Mouse (Mus musculus) induced T-regulatory cell, adult 2 months (primary cell): Measurements from ENCODE around the gene Fbxo10.
"Not testable (repeated sequence)": the region's sequence is repeated elsewhere in the genome, so short reads cannot be mapped to it uniquely, and the experiment has no call there.

Experiments
- DNase-seq: peaks from one replicate; pipeline ENCODE4 v3.0.0-alpha.2; 2012; ENCODE audit warnings: low read depth

The Fbxo10 gene

GRCm38 (mm10) chr4:45084021-45084894 is at the start of gene Fbxo10:
Fbxo10 (minus strand) TSS chr4:45084604.
- DNase-seq, result peak; percentile 88

GRCm38 (mm10) chr4:45131021-45131420 is 46.6 kb upstream of the Fbxo10 start:
- DNase-seq, result no peak

GRCm38 (mm10) chr4:45121311-45121710 is 36.9 kb upstream of the Fbxo10 start:
- no peak for DNase-seq

DNA sequence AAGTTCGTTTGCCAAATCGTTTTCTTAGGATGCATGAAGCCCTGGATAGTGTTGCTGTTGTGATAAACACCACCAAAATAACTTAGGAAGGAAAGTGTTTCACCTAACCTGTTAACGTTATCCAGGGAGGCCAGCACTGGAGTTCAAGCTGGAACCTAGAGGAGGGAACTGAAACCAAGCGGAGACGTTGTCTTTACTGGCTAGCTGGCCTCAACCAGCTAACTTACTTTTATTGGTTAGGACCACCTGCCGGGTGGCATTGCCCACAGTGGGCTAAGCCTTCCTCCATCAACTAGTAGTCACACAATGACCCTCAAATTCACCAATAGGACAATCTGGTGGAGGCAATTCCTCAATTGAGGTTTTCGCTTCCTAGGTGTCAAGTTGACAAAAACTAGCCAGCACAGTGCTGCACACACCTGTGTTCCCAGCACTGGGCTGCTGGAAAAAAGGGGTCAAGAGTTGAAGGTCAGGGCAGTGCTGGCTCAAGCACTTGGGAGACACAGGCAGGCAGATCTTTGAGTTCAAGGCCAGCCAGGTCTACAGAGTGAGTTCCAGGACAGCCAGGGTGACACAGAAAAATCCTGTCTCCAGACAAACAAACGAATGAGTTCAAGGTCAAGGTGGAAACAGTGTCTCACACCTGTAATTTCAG is 24.2 kb upstream of the Fbxo10 start:
- no peak for DNase-seq

DNA sequence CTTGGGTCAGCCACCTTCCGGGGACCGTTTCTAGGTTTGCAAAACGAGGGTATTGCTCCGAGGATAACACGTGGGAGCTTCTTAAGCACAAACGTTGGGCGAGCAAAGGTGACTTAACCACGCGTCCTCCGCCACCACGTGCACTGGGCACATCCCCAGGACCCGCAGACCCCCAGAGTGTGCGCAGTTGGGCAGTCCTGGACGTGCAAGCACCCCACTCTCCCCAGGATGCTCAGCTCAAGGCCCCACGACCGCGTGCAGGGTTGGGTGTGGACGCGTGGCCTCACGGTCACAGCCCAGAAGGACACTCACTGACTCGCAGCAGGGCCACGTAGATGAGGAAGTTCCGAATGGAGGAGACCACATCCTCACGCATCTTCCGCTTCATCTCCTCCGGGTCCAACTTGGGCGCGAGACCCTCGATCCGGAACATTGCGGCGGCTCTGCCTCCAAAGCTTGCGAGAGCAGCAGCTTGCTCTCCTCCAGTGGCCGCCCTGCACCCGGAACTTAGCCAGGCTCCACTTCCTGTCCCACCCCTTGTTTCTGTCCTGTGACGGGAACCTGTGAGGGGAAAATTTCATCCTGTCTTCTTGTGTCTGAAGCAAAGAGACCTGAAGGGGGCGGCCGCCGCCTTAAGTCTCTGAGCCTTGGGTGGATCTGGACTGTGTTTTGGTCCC is 23.3 kb upstream of the Fbxo10 start, which contains the start of gene Tomm5:
Gene Tomm5, minus strand, starts transcription at position 514 of the 677 bp plus-strand sequence.
- peak; percentile 93 for DNase-seq

- DNase-seq, result no peak
These were observed 22.7 kb upstream of the Fbxo10 start for GRCm38 (mm10) chr4:45107066-45107465.

DNA sequence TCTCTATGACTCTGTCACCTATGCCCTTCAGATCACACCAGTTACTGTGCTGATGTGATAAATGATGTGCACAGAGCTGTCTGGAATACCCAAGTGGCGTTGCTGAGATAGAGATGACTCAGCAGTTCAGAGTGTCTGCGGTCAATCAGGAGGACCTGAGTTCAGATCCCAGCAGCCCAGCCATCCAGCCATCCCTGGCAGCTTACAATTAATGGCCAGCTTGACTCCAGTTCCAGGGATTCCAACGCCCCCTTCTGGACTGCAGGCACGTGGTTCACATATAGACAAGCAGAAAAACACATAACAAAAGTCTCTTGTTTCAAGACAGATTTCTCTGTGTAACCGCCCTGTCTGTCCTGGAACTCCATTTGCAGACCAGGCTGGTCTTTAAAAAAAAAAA is 22.0 kb upstream of the Fbxo10 start:
- peak; percentile 45 for DNase-seq

GRCm38 (mm10) chr4:45097198-45097872 is 12.9 kb upstream of the Fbxo10 start:
- peak; percentile 85 for DNase-seq

DNA sequence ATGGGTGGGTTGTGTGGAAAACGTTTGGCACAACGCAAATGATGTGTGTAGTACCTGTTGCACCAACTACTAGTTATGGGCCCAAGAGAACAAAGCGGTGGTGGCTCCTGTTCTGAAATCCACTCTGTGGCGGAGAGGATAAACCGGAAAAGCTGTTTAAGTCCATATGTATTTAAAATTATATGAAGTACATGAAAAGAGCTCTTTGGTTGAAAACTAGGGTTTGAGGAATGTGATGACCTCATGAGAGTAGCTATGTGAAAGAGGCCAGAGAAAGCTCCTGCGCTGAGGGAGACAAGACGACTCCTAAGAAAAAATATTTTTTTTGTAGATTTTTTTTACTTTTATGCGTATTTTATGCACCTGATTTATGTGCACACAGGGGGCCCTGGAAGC is 489 bp upstream of the Fbxo10 start:
- no peak for DNase-seq

GRCm38 (mm10) chr4:45083487-45083886 is 917 bp downstream of the Fbxo10 start:
- DNase-seq, result no peak

- DNase-seq, result no peak
These were observed 1.5 kb downstream of the Fbxo10 start for GRCm38 (mm10) chr4:45082951-45083350.

GRCm38 (mm10) chr4:45081041-45081440 is 3.4 kb downstream of the Fbxo10 start:
- DNase-seq, result not testable (repeated sequence)

- no peak for DNase-seq
These were observed 10.9 kb downstream of the Fbxo10 start for GRCm38 (mm10) chr4:45073544-45073943.

GRCm38 (mm10) chr4:45072261-45072973 is 12.0 kb downstream of the Fbxo10 start:
- no peak for DNase-seq

GRCm38 (mm10) chr4:45067742-45068141 is 16.7 kb downstream of the Fbxo10 start:
- no peak for DNase-seq

DNA sequence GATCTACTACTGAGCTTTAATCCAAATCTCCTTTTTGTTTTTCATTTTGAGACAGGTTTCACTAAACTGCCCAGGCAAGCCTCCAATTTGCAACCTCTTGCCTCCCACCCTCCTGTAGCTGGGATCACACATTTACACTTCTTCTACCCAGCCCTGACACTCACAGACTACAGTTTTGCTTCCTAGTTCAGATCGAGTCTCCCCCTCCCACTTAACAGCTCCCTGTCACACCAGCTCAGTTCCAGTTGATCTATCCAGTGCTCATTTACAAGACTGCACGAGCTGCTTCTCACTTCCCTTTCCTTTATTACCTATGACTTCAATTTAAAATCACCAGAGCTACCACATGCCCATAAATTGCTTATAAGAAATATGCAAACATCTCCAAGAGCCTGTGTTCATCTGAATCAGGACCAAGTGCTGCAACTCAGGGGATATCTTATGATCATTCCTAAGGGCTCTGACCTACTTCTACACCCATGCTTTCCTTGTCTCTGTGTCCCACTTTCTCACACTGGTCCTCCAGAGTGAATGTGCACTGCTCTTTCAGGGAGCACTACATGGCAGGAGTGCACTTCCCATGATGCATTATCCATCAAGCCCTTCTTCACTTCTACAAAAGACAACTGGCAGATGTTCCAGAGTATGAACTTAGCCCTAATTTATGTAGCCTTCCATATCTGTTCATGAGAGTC is 18.2 kb downstream of the Fbxo10 start:
- DNase-seq, result no peak

DNA sequence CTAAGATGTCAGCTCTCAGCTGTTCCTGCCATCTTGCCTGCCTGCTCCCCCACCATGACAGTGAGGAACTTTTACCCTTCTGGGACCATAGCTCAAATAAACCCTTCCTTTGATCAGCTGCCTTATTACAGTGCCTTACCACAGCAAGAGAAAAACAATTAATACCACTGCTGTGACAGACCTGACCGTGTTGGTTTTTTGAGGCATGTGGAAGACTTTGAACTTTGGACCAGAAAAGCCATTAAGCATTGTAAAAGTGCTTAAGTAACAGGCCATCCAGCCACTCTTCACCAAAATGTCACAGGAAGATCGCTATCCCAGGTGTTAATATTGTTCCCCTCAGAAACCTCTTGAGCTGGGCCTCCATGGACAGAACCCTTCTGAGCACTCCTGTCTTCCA is 19.8 kb downstream of the Fbxo10 start:
- no peak for DNase-seq

DNA sequence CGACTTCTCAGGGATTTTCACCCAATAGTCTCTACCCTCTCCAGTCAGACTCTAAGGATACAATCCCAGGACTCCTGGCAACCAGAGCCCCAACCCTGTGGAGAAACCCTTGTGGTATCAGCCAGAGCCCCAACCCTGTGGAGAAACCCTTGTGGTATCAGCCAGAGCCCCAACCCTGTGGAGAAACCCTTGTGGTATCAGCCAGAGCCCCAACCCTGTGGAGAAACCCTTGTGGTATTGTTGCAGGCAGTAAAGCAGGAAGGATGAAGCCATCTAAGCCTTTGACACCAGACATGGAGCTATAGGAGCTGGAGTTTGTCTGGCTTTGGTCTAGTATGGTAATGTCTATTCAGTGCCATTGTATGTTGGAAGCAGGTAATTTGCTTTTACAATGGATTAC is 20.6 kb downstream of the Fbxo10 start:
- not testable (repeated sequence) for DNase-seq

- no peak for DNase-seq
These were observed 29.0 kb downstream of the Fbxo10 start for GRCm38 (mm10) chr4:45055451-45055850.

DNA sequence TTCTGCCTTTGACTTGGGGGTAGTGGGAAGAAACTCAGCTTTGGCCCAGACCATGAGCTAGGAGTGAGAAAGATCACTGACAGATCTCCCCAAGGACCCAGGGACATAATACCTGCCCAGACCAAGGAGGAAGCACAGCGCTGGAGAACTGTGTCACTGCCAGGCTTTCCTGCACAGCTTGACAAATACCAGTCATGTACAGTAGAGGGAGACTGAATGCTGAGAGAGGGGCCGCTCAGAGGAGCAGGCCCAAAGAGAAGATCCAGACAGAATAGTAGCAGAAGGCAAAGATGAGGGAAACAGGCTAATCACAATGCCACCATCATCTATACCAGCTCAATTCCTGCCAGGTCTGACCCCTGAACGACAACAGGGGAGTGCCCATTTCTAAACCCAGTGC is 29.5 kb downstream of the Fbxo10 start:
- DNase-seq, result peak; percentile 7

GRCm38 (mm10) chr4:45047956-45048355 is 36.4 kb downstream of the Fbxo10 start:
- DNase-seq, result no peak
